Mouse (Mus musculus) cerebellum, adult 2 months (tissue): ENCODE data around the gene Cacng5. TPM values are rescaled to one million over a fixed set of nuclear protein-coding genes. Genes with fewer than 3 reads are reported as not detected.
A peak's percentile ranks its signal among the peaks of the same experiment; 100 is the strongest.

ENCODE experiments used
- DNase-seq, 2 experiments: peaks; one replicate each; pipeline ENCODE4 v3.0.0; 2021
- H3K27ac ChIP-seq: fragments of 200-500 bp; 2 replicates; pipeline ENCODE4 v1.5.1; 2012; ENCODE audit warnings: low read length, control low read depth, inconsistent platforms; ENCODE audit not compliant: insufficient read depth
- H3K27me3 ChIP-seq: fragments of 200-500 bp; 2 replicates; pipeline ENCODE4 v1.6.1; 2012; ENCODE audit warnings: inconsistent platforms, mild to moderate bottlenecking, low read length, moderate library complexity; ENCODE audit not compliant: control insufficient read depth, insufficient read depth
- H3K4me1 ChIP-seq: fragments of 200-500 bp; 2 replicates; pipeline ENCODE4 v1.6.1; 2011; ENCODE audit warnings: low read length; ENCODE audit not compliant: control insufficient read depth, insufficient read depth
- H3K4me3 ChIP-seq: fragments of 200-500 bp; replicated peaks from 2 replicates; pipeline ENCODE3; 2011; ENCODE audit warnings: mild to moderate bottlenecking, low read depth, low read length, control low read depth; ENCODE audit not compliant: insufficient read depth
- CTCF ChIP-seq: fragments of 200-500 bp; IDR thresholded peaks from 2 replicates; pipeline ENCODE4 v1.5.1; 2011; ENCODE audit warnings: low read depth, mild to moderate bottlenecking, control low read depth, low read length, moderate library complexity, borderline replicate concordance; ENCODE audit not compliant: insufficient read depth
- POLR2A ChIP-seq: fragments of 200-500 bp; IDR thresholded peaks from 2 replicates; pipeline ENCODE4 v1.6.1; 2011; ENCODE audit warnings: low read length, control low read depth, borderline replicate concordance; ENCODE audit not compliant: insufficient read depth
- WGBS: fragments of 180-500 bp; shearing (Covaris S2); methylation state at CpG from one replicate; pipeline ENCODE4 v1.1.7; 2018; 5-methylcytosine and 5-hydroxymethylcytosine counted together
- polyA plus RNA-seq: library from polyadenylated mRNA; depleted of rRNA; stranded (reverse); fragments of >200 nt; gene quantifications from 2 replicates; pipeline ENCODE4 v1.2.3, GENCODE M21; 2012; rRNA removed

The Cacng5 gene
- polyA plus RNA-seq, result 25.7 and 30.1 TPM in 2 replicates

DNA sequence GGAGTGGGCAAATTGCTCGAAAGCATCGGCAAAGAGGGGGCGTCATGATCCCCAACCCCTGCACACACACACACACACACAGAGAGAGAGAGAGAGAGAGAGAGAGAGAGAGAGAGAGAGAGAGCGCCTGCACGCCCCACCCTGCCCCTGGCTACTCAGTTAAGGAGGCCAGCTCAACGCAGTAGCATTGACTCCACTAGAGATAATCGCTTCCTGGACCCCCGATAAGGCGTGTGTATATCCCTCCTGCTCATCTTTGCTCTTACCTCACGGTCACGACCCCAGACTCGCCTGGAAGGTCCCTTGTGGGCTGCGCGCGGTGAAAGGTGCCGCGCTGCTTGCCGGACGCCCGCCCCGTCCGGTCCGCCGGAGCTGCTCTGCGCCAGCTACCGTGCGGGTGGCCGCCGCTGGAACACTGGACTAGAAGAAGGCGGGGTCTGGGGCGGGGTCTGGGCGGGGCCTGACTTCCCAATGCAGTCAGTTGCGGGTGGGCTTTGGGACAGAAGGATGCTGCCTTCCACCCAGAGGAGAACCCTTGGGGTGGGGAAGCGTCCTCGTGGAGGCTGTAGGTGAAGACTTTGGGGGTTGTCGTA lies at the start of gene Cacng5:
Gene Cacng5 (minus strand): TSS at position 422 of the 593 bp plus-strand sequence.
- no peaks in the 10 kb centered on the region for H3K4me1 ChIP-seq
- no peak within 1 kb of the TSS for H3K27ac ChIP-seq
- TF ChIP-seq CTCF, result no peak
- TF ChIP-seq POLR2A, result no peak
- DNase-seq, result no peak
- WGBS, result 4% methylated on average over 36 of the region's 36 CpGs
- H3K4me3 ChIP-seq, result no peak within 1 kb of the TSS
- no peaks in the 10 kb centered on the region for H3K27me3 ChIP-seq

GRCm38 (mm10) chr11:107957566-107958350 lies 42.9 kb upstream of the Cacng5 start:
- Histone ChIP-seq H3K4me1 (no peaks in the 10 kb centered on the region), H3K27ac (no peak overlapping the region), H3K4me3 (no peak overlapping the region), H3K27me3 (no peaks in the 10 kb centered on the region)
- TF ChIP-seq POLR2A (no peak), CTCF (no peak)
- no peak for DNase-seq
- WGBS, result 89% methylated on average over 13 of the region's 13 CpGs

DNA sequence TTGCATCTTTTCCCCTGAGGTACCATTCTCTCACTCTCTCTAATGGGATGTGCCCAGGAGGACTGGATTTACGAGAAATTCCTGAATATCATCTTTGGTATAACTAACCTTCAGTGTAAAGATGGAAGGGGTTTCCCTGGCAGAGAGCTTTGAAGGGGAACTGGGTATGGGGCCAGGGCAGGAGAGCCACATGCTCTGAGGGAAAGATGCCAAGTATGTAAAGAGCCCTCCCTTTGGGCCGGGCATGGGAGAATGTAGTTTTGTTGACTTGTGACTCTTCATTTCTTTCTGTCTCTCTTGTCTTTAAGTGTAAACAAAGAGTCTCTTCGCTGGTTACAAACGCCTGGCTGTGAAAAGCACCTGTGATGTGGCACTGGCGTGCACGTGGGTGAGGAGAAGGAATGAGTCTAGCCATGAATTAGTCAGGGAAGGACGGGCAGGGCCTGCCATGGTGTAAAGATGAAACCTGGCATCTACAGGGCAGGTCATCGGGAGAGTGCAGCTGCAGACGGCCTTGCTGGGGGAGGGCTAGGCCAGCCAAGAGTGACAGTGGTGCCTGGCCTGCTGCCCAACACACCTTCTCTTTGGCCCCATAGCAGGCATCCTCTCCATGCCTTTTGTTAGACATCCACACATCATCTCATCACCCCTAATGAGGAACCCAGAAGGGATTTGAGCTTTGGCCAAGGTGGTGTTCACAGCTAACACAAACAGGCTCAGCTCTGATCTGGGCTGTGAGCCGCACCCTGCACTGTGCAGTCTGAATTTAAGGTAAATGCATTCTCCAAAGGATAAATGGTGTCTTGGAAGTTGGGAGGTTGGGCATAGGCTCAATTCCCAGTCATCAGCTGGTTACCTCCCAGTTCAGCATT lies 40.6 kb upstream of the Cacng5 start:
- no peak for TF ChIP-seq CTCF
- no peak for TF ChIP-seq POLR2A
- Histone ChIP-seq H3K27me3 (no peaks in the 10 kb centered on the region), H3K4me3 (no peak overlapping the region), H3K4me1 (peaks cover 2% of the 10 kb centered on the region; the same call in 1 of the 2 replicates), H3K27ac (no peak overlapping the region)
- DNase-seq, result no peak
- 55% methylated on average over 10 of the region's 10 CpGs for WGBS

DNA sequence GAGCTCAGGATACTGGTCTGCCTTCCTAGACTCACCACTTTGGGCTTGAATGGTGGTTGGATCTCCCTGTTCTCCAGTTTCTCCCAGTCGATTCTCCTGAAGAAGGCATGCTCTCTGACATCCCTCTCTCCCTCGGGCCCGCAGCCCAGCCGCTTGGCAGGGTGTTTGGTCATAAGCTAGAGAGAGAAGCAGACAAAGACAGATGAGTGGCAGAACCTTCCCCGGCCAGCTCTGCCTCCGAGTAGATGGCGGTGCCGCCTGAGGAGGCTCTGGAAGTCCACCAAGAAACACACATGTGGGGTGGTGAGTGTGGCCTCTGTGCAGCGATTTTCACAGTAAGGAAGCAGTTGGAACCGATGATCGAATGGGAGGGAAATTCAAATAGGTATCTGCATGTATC lies 36.6 kb upstream of the Cacng5 start:
- no peak for TF ChIP-seq POLR2A
- TF ChIP-seq CTCF, result no peak
- WGBS, result 21% methylated on average over 11 of the region's 11 CpGs
- H3K27me3 ChIP-seq, result no peaks in the 10 kb centered on the region
- H3K4me1 ChIP-seq, result peaks cover 7% of the 10 kb centered on the region
- no peak overlapping the region; the same call in 1 of the 2 replicates for H3K27ac ChIP-seq
- DNase-seq, result peak; percentile 17 to 40
- H3K4me3 ChIP-seq, result no peak overlapping the region

DNA sequence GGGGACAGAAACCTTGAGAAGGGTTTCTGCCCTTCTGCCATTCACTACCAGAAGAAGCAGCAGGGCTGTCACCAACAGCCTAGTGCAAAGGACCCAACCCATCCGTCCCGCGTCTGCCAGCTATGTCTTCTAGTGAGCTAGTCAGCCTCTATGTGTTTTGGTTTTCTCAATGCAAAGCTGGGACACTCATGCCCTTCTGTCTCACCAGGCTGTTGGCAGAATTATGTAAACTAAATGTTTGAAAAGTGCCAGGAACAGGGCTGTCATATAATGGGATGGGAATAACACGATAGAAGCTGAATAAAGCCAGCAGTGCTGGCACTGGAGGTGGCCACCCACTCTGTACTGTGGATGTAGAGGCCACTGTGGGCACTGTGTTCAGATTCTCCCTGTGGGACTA lies 35.8 kb upstream of the Cacng5 start:
- no peak overlapping the region for H3K27ac ChIP-seq
- DNase-seq, result no peak
- 70% methylated on average over 4 of the region's 4 CpGs for WGBS

GRCm38 (mm10) chr11:107950211-107950610 lies 35.4 kb upstream of the Cacng5 start:
- TF ChIP-seq POLR2A (no peak), CTCF (no peak)
- H3K27ac ChIP-seq, result no peak overlapping the region
- peaks cover 7% of the 10 kb centered on the region for H3K4me1 ChIP-seq
- DNase-seq, result peak in 1 of 2 experiments; percentile 14
- H3K27me3 ChIP-seq, result no peaks in the 10 kb centered on the region
- WGBS, result 23% methylated on average over 9 of the region's 9 CpGs
- H3K4me3 ChIP-seq, result no peak overlapping the region

More for the DNA sequence above, 35.8 kb upstream of the Cacng5 start:
- no peaks in the 10 kb centered on the region for H3K27me3 ChIP-seq
- no peak overlapping the region for H3K4me3 ChIP-seq
- TF ChIP-seq CTCF (no peak), POLR2A (no peak)
- H3K4me1 ChIP-seq, result peaks cover 7% of the 10 kb centered on the region

DNA sequence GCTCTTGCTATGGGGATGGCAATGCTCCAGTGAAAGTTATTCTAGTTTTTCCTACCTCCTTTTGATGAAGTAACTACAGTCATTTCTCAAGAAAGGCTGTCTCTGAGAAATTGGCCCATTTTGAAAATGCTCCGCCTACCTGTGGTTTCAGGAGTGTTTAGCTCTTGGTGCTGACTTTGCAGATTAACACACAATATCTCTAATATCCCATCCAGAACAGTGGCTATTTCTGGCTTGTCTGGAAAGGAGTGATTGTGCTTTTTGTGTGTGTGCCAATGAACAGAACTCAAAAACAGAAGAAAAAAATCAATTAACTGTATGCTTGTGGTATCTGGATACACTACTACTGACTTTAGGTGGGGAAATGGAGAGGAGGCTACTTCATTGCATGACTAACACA lies 33.1 kb upstream of the Cacng5 start:
- 96% methylated on average over 1 of the region's 1 CpGs for WGBS
- Histone ChIP-seq H3K27ac (no peak overlapping the region), H3K4me1 (peaks cover 7% of the 10 kb centered on the region), H3K27me3 (no peaks in the 10 kb centered on the region), H3K4me3 (no peak overlapping the region)
- TF ChIP-seq CTCF (no peak), POLR2A (no peak)
- no peak for DNase-seq
